Mouse (Mus musculus): ENCODE measurements around the gene Soat2. TPM values are rescaled to one million over a fixed set of nuclear protein-coding genes. Genes with fewer than 3 reads are reported as not detected.
"Not testable (repeated sequence)": the region's sequence is repeated elsewhere in the genome, so short reads cannot be mapped to it uniquely, and the experiment has no call there.

Soat2 gene
- polyA plus RNA-seq, 3 experiments from 2014 or later: 0.94 to 4.9 (median 1.3) TPM

DNA sequence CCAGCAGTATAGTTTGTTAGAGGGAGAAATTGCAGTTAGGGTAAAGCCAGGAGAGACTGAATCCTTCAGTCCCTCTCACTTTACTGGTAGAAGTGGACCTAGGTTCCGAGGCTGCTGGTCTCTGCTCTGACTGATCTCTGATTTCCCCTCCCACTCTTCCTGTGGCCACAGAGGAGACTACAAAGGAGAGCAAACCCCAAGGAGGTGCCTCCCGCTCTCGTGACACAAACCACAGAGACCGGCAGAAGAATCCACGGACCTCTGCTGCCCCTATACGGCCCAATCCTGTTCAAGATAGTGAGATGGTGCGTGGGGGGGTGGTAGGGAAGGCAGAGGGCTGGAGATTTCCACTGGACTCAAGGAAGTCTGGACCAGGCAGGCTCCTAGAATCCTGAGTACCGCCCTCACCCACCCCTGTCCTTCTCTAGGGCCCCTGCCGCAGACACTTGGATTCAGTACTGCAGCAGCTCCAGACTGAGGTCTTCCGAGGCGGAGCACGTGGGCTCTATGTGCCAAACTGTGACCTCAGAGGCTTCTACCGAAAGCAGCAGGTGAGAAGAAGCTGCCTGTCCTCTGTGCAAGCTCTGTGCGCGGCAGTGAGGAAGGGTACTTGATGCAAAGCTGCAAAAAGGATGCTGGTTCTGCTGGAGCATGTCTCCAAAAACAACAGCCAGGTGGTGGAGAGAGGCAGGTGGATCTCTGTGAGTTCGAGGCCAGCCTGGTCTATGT lies 2.5 kb upstream of the Soat2 start:
- ATAC-seq: no peak

DNA sequence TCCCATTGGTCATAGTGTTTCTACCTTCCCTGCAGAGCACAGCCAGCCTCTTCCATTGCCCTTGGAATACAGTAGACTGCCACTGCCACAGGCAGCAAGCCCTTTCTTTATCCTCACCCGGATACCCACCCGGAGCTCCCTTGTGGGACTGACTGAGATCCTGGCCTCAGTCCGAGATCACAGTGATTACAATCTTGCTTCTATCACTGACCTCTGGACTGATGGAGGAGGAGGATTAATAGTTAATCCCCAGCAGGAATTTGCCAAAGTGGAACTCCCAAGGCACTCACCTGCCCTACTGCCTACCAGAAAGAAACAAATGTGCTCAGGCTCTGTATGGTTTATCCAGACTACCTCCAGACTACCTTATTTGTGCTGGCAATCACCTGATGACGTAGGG lies 765 bp upstream of the Soat2 start:
- ATAC-seq: no peak

DNA sequence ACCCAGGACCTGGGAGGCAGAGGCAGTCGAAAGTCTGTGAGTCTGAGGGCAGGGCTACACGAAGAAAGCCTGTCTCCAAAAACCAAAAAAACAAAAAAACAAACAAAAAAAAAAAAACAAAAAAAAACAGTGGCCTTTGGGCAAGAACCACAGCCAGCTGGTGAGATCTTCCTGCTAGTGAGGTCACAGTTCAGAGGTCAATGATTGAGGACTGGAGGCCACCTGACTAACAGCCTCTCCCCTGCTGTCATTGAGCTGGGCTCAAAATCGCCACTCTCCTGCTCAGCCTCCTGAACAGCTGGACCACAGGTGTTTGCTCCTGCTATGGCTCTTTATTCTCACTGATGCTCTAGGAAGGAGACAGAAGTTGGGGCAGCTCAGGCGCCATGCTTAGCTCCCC lies 2.3 kb downstream of the Soat2 start:
- no peak for ATAC-seq

DNA sequence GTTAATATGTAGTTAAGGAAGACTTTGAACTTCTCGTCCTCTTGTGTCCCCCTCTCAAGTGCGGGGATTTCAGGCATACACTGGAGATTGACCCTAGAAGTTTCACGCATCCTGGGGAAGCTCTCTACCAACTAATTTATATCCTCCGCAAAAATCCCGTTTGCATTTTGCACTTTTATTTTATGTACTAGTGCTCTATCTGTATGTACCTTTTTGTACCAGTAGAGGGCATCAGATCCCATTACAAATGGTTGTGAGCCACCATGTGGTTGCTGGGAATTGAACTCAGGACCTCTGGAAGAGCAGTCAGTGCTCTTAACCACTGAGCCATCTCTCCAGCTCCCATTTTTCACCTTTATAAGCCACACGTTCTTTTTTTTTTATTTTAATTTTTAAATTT lies 4.7 kb downstream of the Soat2 start:
- ATAC-seq: not testable (repeated sequence)

DNA sequence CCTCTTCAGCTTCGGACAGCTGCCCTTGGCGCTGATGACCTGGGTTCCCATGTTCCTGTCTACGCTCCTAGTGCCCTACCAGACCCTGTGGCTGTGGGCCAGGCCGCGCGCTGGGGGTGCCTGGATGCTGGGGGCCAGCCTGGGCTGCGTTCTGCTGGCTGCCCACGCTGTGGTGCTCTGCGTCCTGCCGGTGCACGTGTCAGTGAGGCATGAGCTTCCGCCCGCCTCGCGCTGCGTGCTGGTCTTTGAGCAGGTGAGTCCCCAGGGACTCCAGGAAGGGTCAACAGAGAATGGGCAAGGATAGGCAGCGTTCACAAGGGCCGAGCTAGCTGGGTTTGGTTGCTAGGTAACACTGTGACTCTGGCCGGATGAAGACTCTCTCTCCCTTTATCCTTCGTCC lies 6.5 kb downstream of the Soat2 start:
- ATAC-seq: no peak

DNA sequence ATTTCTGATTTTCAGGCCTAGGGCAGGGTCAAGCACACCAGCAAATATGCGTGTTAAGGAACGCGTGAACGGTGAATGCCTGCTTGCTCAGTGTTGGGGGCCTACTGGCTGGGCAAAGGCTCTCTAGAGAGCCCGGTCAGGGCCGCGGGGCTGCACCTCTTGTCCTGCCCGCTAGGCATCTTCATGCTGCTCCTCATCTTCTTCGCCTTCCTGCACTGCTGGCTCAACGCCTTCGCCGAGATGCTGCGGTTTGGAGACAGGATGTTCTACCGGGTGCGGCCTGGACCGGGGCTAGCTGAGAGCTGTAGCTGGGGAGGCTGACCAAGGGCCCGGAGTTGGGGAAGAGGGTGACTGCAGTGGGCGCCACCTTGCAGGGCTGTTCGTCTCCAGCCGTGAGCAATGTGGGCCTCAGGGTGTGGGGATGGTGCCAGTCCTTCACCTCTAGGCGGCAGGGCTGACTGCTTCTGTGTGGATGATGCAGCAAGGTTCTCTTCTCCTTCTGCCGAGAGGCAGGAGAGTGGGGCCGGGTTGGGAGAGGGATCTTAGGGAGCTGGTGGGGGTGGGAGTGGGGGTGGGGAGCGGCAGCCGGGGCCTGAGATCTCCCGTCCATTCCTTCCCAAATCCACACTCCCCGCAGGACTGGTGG lies 10.2 kb downstream of the Soat2 start:
- no peak for ATAC-seq

DNA sequence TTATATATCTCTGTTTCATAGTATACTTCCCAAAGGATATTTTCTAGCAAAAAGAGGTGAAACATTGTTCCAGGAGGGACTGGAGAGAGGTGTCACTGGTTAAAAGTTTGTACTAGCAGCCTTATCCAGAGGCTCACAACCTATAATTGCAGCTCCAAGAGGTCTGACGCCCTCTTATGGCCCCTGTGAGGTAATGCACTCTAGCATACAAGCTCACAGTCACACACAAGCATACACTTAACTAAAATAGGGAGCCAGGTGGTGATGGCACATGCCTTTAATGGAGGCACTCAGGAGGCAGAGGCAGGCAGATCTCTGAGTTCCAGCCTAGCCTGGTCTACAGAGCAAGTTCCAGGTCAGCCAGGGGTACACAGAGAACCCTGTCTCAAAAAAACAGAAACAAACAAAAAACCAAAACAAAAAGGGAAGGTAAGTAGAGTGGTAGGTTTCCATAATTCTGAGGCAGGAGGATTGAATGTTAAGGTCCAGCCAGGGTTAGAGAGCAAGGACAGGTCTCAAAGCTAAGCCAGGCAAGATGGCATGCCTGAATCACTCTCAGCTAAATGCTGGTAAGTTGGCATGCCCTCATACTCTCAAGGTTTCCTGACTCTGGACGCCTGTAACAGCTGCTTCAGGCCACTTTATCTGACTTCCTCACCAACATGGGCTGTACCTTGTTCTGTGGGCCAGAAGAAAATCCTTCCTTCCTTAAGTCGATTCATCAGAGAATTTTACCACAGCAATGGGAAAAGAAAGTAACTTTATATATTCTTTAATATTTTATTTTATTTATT lies 13.8 kb downstream of the Soat2 start:
- no peak for ATAC-seq

DNA sequence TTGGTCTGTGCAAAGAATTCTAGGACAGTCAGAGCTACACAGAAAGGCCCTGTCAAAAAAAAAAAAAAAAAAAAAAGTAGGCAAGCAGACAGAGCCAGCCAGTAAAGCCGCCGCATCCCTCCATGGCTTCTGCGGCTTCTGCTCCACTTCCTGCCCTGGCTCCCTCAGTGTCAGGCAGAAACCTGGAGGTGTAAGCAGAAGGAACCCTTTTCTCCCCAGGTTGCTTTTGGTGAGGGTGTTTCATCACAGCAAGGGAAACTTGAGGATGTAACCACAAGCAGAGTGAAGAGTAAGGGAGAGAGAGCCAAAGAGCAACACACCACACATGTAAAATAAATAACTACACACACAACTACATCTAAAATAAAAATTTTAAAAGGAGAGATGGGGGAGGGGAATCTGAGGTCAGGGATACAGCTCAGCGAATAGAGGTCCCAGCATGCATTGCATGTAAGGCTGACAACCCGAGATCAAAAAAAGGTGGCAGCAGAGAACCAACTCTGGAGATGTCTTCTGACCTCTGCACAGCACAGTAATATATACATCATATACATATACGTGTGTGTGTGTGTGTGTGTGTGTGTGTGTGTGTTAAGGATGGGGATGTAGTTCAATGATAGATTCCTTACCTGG lies 15.3 kb downstream of the Soat2 start:
- ATAC-seq: no peak

DNA sequence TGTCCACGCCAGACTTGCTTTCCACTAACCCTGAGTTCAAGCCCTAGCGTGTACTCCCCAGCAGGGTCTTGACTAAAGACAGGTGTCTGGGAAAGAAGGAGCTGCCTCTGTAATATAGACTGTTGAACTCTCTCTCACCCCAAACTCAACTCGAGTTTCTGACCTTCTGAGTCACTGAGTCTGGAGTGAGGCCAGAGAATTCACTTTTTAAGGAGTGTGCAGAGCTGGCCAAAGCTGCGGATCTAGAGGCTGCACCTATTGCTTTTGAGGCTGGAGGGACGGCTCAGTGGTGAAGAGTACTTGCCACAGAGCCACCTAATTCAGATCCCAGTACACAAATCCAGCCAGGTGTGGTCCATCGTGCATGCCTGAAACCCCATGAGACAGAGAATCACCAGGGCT lies 17.3 kb downstream of the Soat2 start:
- ATAC-seq: no peak

DNA sequence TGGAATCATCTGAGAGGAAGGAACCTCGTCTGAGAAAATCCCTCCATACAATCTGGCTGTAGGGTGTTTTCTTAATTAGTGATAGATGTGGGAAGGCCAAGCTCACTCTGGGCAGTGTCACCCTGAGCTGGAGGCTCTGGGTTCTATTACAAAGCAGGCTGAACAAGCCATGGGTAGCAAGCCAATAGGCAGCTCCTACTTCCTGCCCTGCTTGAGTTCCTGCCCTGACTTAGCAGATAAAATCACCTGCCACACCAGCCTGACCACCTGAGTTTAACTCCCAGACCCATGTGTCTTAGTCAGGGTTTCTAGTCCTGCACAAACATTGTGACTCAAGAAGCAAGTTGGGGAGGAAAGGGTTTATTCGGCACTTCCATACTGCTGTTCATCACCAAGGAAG lies 18.7 kb downstream of the Soat2 start:
- ATAC-seq: no peak

DNA sequence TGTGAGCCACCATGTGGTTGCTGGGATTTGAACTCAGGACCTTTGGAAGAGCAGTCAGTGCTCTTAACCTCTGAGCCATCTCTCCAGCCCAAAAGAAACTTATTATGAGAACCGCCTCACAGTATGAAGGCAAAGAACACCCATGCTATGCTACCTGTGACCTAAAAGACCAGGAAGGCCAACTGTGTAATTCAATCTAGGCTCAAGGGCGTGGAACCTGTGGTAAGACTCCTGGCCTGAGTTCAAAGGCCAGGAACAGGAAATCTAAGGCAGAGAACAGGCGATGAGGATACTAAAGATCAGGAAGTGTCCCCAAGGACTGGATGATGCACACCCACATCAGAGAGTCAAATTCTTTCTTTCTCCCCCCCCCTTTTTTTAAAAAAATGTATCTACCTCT lies 23.3 kb downstream of the Soat2 start:
- no peak for ATAC-seq

DNA sequence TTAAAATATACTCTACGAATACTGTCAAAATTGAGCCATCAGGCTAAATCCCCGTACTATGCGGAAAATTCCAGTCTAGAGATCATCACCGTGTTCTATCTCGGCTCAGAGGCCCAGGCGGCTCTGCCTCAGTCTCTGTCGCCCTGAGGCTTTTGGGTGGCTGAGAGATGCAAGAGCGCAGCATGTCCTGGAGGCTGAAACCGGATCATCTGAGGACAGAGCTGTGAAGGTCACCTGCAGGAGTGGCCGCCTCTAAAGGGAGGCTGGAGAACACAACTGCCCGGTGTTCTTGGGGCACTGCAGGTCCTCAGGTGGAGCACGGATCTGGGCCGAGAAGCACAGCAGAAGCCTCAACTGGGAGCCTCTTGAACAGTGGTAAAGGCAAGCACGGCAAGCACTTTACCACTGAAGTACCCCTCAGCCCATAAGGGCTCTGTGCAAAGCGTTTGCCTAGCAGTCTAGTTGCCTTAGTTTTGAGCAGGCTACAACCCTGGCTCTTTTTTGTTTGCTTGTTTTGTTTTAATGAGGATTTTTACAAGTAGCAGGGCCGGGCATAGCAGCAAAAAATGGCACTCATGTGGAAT lies 25.5 kb downstream of the Soat2 start:
- ATAC-seq: no peak

DNA sequence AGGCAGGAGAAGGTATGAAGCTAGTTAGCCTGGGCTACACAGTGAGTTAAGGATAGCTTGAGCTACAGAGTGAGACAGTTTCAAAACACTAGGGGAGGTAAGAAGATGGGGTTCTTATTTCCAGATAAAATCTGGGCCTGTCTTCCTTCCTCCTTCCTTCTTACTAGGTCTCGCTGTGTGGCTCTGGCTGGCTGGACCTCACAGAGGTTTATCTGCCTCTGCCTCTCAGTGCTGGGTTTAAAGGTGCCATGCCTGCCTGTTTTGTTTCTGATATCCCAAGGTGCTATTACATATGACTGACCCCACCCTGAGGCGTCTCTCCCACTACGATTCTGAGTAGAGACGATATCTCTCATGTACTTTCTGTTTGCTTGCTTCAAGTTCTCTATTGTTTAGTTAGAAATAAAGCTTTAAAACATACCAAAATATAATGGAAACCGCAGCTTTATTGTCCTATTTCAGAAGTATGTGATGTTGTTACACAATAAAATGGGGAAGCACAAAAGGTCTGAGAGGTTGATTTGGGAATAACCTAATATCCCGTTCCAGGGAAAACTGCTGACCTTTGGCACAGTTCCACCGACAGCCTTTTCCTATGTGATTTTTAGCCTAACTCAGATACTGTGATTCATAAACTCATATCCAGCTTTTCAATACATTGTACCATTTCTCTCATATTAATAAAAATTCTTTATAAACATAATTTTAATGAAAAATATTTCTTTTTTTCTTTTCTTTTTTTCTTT lies 26.4 kb downstream of the Soat2 start:
- ATAC-seq: no peak

DNA sequence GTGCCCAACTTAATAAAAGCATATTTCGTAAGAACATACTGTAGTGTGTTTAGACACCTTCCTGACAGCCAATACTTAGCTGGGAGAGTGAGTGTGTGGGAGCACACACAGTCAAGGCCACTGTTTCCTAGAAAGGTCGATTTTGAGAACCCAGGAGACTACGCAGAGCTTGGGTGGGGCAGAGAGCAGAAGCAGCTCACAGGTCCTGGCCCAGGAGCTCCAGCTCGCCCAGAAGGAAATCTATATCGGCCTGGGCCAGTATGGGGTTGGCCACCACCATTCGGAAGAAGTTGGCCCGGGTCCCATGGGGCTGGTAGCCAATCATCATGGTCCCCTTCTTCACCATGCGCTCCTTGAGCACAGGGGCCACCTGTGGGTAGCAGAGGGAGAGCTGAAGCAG lies 27.1 kb downstream of the Soat2 start:
- ATAC-seq: no peak

DNA sequence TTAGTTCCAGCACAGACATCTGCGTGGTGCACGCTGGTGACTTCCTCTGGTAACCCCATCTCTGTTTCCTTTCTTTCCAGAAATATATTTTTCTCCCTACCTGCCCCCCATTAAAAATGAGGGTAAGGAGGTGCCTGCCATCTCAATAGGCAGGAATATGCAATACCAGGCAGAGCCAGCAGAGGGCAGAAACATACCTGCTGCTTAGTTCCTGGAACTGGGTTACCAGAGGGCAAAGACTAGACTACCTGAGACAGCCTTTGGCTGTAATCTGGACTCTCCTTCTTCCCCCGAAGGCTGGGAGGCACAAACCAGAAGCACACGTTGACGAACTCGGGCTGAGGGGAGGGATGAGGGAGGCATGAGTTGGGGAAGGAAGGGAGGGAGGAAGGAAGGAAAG lies 28.0 kb downstream of the Soat2 start:
- ATAC-seq: peak; percentile 54

DNA sequence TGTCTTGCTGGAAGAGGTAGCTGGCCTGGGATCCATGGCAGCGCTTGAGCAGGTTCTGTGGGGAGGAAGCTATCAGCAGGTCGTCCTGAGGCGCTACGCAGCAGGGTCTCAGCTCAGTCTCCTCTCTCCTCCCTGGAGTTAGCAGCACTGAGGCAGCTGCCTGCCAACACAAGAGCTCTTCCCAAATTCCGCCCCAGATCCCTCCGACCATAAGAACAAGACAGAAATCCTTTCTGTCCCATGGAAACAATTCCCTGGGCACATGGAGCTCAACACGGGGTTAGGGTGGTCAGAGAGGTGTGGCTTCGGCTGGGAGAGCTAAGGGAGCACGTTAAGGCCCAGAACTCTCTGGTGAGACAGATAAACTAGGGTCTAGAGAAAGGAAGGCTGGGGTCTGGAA lies 28.8 kb downstream of the Soat2 start:
- ATAC-seq: no peak

DNA sequence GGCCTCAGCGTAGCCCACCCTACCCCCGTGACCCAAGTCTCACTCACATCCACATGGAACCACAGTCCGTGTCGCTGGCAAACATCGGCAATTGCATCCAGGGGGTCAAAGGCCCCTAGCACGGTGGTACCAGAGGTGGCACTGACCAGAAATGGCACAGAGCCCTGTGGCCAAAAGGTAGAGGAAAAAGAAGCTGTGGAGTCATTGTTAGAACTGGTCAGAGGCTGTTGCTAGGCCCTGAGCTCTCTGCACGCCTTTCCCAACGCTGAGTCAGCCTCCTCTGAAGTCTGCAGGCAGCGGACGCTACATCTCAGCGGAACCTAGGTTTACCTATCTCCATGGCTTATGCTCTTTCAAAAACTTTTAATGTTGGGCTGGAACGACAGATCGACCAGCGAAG lies 29.6 kb downstream of the Soat2 start:
- ATAC-seq: no peak

DNA sequence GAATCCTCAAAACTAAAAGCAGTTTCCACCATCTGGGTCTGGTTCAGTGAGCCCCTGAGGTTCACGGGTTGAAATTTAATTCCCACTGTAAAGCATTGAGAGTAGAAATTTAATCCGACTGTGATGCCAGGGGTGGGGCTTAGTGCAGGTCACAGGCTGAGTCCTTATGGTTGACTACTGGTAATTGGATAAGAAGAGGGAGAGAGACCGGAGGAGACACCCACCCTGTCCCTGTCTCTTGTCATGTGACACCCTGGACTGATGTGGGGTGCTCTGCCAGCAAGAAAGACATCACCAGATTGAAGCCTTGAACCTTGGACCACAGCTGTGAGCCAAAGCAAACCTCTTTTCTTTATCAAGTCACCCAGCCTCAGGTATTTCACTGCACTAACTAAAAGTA lies 32.8 kb downstream of the Soat2 start:
- no peak for ATAC-seq

DNA sequence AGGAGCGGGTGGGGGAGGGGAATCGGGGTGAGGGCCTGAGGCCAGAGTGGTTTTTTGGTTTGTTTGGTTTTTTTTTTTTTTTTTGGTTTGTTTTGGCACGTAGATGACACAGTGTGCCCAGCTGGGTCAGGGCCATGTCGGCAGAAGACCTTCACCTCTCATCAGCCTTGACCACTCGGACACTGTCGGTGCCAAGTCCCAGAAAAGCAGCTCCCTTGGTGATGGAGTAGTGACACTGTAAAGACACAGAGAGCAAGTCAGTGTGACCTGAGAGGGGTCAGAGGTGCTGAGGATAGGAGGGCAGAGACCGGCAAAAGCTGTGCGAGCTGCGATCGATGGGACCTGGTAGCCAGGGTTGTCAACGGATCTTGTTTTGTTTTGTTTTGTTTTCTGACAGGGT lies 35.9 kb downstream of the Soat2 start:
- no peak for ATAC-seq

DNA sequence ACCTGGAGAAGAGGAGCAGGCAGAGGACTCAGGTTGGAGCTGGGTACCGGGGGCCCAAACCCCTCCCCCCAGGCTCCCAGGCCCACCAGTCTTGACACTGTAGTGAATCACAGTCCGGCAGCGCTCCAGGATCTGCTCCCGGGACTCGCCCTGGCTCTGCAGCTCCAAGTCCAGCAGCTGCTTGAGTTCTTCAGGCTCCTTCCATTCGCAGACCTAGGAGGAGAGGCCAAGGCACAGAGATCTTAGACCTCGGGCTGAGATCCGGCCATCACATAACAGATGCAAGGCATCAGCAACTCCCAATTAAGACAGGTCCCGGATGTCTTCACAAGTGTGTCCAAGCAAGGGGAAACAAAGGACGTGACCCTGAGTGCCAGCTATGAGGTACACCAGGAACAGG lies 37.8 kb downstream of the Soat2 start:
- no peak for ATAC-seq

DNA sequence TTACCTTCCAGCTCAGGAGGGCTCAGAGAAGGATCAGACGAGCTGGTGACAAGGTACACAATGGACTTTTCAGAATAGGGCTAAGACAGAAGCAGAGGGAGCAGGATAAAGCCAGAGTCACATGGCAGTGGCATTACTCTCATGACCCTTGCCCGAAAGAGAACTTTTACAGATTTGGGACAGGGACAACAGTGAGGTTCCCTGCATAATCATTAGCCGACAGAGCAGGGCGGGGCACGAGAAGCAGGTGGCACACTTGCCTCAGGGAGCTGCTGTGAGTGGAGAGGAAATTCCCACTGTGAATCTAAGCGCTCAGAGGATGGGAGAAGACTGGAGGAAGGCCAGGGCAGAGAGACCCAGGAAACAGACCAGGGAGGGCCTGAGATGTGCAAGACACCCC lies 38.6 kb downstream of the Soat2 start:
- ATAC-seq: no peak

DNA sequence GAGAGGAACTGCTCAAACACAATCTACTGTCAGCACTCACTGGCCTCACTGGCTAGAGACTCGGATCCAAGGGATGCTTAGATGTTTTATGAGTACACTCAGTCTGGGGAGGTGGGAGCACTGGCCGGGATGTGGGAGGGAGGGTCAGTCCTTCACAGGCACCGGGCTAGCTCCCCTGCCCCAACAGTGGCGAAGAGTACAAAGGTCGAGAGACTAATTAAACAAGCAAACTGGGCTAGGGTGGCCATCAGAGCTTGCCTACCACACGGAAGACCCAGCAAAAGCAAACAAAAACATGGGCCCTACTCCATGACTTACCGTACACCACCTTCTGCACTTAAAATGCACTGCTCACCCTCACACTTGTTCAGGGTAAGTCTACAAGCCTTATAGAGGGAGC lies 41.4 kb downstream of the Soat2 start:
- ATAC-seq: no peak
